Mouse (Mus musculus) olfactory bulb, adult 2 months (tissue): ENCODE measurements around the gene Slc35g2.

Experiments
- CTCF ChIP-seq: fragments of 200-500 bp; IDR thresholded peaks from 2 replicates; pipeline ENCODE4 v1.5.1; 2012; ENCODE audit warnings: low read depth, mild to moderate bottlenecking, low read length, moderate library complexity; ENCODE audit not compliant: insufficient read depth
- POLR2A ChIP-seq: fragments of 200-500 bp; IDR thresholded peaks from 2 replicates; pipeline ENCODE4 v1.6.1; 2012; ENCODE audit warnings: mild to moderate bottlenecking, low read depth, low read length, moderate library complexity; ENCODE audit not compliant: insufficient read depth

GRCm38 (mm10) chr9:100535618-100536262 is 35.1 kb downstream of the Slc35g2 start:
- no peak for TF ChIP-seq POLR2A
- TF ChIP-seq CTCF, result no peak
